Mouse (Mus musculus) bone marrow macrophage, adult 2 months (primary cell): ENCODE results near the gene Mup3. TPM values are rescaled to one million over a fixed set of nuclear protein-coding genes. Genes with fewer than 3 reads are reported as not detected.
"Not testable (repeated sequence)": the region's sequence is repeated elsewhere in the genome, so short reads cannot be mapped to it uniquely, and the experiment has no call there.

Experiments used
- H3K27ac ChIP-seq: 2 replicates; pipeline ENCODE4 v1.5.1; 2012; ENCODE audit warnings: low read depth, low read length; ENCODE audit not compliant: insufficient read depth
- H3K4me1 ChIP-seq: 2 replicates; pipeline ENCODE4 v1.6.1; 2012; ENCODE audit warnings: low read length; ENCODE audit not compliant: control insufficient read depth, insufficient read depth
- H3K4me3 ChIP-seq: 2 replicates; pipeline ENCODE4 v1.5.1; 2012; ENCODE audit warnings: mild to moderate bottlenecking, low read length, moderate library complexity; ENCODE audit not compliant: insufficient read depth
- CTCF ChIP-seq: IDR thresholded peaks from 2 replicates; pipeline ENCODE4 v1.5.1; 2012; ENCODE audit warnings: low read depth, mild to moderate bottlenecking, low read length, moderate library complexity
- POLR2A ChIP-seq: IDR thresholded peaks from 2 replicates; pipeline ENCODE4 v1.6.1; 2012; ENCODE audit warnings: mild to moderate bottlenecking, low read depth, low read length, borderline replicate concordance
- polyA plus RNA-seq: library from polyadenylated mRNA; stranded (reverse); fragments of >200 nt; gene quantifications from 2 replicates; pipeline ENCODE4 v1.2.4, GENCODE M21; 2012; ENCODE audit not compliant: missing spikeins, insufficient read depth, insufficient read length

The Mup3 gene
- polyA plus RNA-seq = not detected in 2 replicates

DNA sequence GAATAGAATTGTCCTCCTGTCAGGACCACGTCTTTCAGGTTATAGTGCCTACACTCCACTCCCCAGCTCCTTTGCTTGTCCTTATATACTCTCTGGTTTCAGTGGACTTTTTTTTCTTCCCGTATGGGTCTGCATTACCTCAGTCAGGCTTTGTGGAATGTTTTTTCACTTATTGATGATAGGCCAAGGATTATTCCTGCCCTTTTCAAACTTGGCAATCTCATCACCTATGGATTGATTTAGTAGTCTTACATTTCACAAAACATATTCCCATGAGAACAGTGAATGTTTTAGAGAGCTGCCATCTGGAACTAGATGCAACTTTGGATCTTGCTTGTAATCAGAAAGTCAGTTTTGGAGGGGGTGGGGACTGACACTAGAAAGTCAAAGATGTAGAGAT, at the start of gene Mup3:
TSS of gene Mup3 (minus strand) at position 102 of the 400 bp plus-strand sequence.
- TF ChIP-seq POLR2A (no peak), CTCF (no peak)
- H3K27ac ChIP-seq = no peak within 1 kb of the TSS
- H3K4me3 ChIP-seq = no peak within 1 kb of the TSS

DNA sequence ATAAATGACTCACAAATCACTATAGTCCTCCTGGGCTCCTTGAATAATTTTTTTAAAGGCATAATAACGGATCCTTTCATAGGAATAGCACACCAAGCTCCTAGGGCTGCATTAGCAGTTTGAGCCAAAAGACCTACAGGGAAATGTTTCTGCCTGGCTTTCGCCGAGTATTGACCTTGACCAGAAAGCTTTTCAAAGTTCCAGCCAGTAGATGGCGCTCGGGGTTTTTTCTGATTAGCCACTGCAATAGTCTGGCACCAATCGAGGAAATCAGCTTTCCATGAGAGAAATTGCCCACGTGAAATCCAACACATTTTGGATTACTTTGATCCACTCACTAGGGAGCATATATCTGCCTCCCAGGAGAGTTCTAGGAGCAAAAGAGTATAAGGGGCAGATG, 46.6 kb upstream of the Mup3 start:
- H3K4me1 ChIP-seq = no peaks in the 10 kb centered on the region
- no peak for TF ChIP-seq CTCF
- TF ChIP-seq POLR2A = no peak
- no peak overlapping the region for H3K27ac ChIP-seq
- H3K4me3 ChIP-seq = no peak overlapping the region

More for the DNA sequence above, at the start of gene Mup3:
- no peaks in the 10 kb centered on the region for H3K4me1 ChIP-seq

DNA sequence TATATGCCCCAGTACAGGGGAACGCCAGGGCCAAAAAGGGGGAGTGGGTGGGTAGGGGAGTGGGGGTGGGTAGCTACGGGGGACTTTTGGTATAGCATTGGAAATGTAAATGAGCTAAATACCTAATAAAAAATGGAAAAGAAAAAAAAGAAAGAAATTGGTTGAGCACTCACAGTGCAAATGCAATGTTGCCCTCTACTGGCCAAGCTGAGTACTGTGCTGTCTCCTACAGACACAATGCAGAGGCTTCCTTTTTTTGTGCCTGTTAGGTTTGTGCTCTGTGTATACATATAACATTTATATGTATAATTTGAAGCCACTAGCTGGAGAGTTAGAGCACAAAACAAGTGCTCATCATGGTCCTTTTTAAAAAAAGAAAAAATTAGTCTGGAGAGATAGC, 16.2 kb upstream of the Mup3 start:
- H3K27ac ChIP-seq, H3K4me1 ChIP-seq, H3K4me3 ChIP-seq: not testable (repeated sequence)

DNA sequence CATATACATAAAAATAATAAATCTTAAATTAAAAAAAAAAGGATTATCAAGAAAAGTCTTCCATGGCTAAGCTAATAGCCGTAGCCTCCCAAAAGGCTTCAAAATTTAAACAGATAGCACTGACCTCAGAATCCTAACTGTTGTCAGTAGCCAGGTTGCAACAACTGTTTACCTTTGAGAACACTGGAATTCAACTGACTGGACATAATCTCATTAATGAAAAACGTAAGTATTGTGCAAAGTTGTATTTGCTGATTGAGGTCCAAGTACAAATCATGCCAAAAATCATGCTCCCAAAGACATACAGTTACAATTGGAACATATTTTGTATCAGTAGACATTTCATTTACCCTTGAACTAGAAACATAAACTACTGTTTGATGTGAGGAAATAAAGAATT, 811 bp upstream of the Mup3 start:
- Histone ChIP-seq H3K27ac (no peak overlapping the region), H3K4me1 (no peaks in the 10 kb centered on the region), H3K4me3 (no peak overlapping the region)
- TF ChIP-seq CTCF (no peak), POLR2A (no peak)

DNA sequence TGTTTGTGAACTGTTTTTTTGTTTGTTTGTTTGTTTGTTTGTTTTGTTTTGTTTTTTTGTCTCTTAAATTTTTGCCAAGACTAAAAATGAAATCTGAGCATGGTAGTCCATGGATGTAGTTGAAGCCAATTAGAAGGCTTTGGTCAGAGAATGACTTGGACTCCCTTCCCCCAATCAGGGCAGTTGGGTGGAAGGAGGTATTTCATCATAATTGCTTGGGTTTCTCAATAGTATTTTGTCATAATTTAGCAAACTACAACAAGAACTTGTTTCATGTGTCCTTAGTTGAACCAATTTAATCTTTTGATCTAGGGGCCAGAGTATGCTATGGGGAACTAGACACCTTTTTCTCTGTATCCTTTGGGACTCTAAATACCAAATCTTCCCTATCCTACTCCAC, 4.4 kb downstream of the Mup3 start:
- no peak overlapping the region for H3K27ac ChIP-seq
- TF ChIP-seq POLR2A (no peak), CTCF (no peak)

DNA sequence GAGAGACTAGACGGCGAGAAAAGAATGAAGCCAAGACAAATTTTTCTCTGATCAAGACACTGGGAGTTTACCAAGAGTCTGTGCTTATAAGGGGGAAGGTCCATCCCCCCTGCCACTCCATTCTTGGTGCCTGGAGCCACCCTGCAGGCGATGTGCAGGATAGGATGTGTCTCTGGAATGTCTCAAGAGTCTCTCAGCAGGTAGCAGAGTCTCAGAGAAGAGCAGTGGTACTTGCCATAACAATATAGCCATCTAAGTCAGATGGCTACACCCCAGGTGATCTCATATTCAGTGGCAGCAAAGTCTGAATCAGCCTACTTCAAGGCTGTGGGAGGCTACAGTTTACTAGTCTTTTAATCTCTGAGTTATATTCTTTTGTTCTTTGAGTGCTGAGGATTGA, 12.0 kb downstream of the Mup3 start:
- TF ChIP-seq CTCF (no peak), POLR2A (no peak)
- no peak overlapping the region for H3K27ac ChIP-seq
- no peak overlapping the region for H3K4me3 ChIP-seq
- no peaks in the 10 kb centered on the region for H3K4me1 ChIP-seq

More for the DNA sequence above, 4.4 kb downstream of the Mup3 start:
- Histone ChIP-seq H3K4me3 (no peak overlapping the region), H3K4me1 (no peaks in the 10 kb centered on the region)

DNA sequence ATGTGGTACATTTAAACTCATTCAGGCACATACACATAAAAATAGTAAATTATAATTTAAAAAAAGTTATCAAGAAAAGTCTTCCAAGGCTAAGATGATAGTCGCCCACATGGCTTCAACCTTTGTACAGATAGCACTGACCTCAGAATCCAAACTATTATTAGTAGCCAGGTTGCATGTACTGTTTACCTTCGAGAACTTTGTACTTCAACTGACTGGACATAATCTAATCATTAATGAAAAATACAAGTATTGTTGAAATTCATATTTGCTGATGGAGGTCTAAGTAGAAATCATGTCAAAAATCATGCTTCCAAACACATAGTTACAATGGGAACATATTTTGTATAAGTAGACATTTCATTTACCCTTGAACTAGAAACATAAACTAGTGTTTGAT, 32.4 kb downstream of the Mup3 start:
- H3K4me3 ChIP-seq, H3K27ac ChIP-seq, H3K4me1 ChIP-seq: not testable (repeated sequence)

DNA sequence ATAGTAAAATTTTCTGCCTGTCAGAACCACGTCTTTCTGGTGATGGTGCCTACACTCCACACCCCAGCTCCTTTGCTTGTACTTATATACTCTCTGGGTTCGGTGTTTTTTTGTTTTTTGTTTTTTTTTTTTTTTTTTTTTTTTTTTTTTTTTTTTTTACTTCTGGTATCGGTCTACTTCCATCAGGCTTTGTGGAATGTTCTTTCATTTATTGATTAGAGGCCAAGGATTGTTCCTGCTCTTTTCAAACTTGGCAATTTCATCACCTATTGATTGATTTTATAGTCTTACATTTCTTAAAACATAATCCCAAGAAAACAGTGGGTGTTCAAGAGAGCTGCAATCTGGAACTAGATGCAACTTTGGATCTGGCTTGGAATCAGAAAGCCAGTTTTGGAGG, 33.1 kb downstream of the Mup3 start, which contains the start of gene Mup20:
TSS of gene Mup20 (minus strand) at position 101 of the 400 bp plus-strand sequence.
- H3K4me3 ChIP-seq, H3K4me1 ChIP-seq, H3K27ac ChIP-seq: not testable (repeated sequence)

Other genes with a start within 250 kb of the Mup3 start
- not detected in 2 replicates for gene Mup20, start 33.2 kb downstream of the Mup3 start, polyA plus RNA-seq
- not detected in 2 replicates for gene Mup21, start 63.5 kb upstream of the Mup3 start, polyA plus RNA-seq
- gene Zfp37, start 143.7 kb upstream of the Mup3 start, polyA plus RNA-seq = not detected in 2 replicates
- 72.9 and 73.7 TPM in 2 replicates for gene Slc31a2, start 175.2 kb upstream of the Mup3 start, polyA plus RNA-seq